Mouse (Mus musculus) intestine, embryonic 14.5 days (tissue): ENCODE results near the gene Gm10964. TPM values are rescaled to one million over a fixed set of nuclear protein-coding genes. Genes with fewer than 3 reads are reported as not detected.

Experiments
- ATAC-seq: fragments of 200-750 bp; cut with Nextera tagmentation; replicated peaks from 2 replicates; pipeline ENCODE4 v1.8.0; 2017; ENCODE audit warnings: low read depth, moderate number of reproducible peaks, moderate TSS enrichment, moderate library complexity; ENCODE audit not compliant: low FRiP score, low TSS enrichment
- DNase-seq: peaks from one replicate; pipeline ENCODE4 v3.0.0-alpha.2; 2018; ENCODE audit warnings: low spot score
- H3K27ac ChIP-seq: fragments of 300-500 bp; sonication (generic); 2 replicates; pipeline ENCODE4 v1.5.1; 2014; ENCODE audit warnings: low read depth, mild to moderate bottlenecking, control low read depth
- H3K27me3 ChIP-seq: fragments of 300-500 bp; sonication (generic); replicated peaks from 2 replicates; pipeline ENCODE4 v1.6.1; 2014; ENCODE audit warnings: low read length, control low read depth; ENCODE audit not compliant: control insufficient read depth, insufficient read depth
- H3K36me3 ChIP-seq: fragments of 300-500 bp; sonication (generic); 2 replicates; pipeline ENCODE4 v1.6.1; 2014; ENCODE audit warnings: low read length, control low read depth; ENCODE audit not compliant: control insufficient read depth, insufficient read depth
- H3K4me1 ChIP-seq: fragments of 300-500 bp; sonication (generic); replicated peaks from 2 replicates; pipeline ENCODE4 v1.6.1; 2014; ENCODE audit warnings: low read length, control low read depth, mixed read lengths; ENCODE audit not compliant: control insufficient read depth, insufficient read depth
- H3K4me2 ChIP-seq: fragments of 300-500 bp; sonication (generic); 2 replicates; pipeline ENCODE4 v1.6.1; 2014; ENCODE audit warnings: low read length
- H3K4me3 ChIP-seq: fragments of 300-500 bp; sonication (generic); 2 replicates; pipeline ENCODE4 v1.5.1; 2014; ENCODE audit warnings: low read depth, low read length, control low read depth, mixed read lengths
- H3K9ac ChIP-seq: fragments of 300-500 bp; sonication (generic); 2 replicates; pipeline ENCODE4 v1.6.1; 2014; ENCODE audit warnings: mild to moderate bottlenecking, low read length
- H3K9me3 ChIP-seq: fragments of 300-500 bp; sonication (generic); 2 replicates; pipeline ENCODE4 v1.6.1; 2016; ENCODE audit warnings: low read length, control low read depth; ENCODE audit not compliant: control insufficient read depth
- WGBS: fragments of 180-500 bp; shearing (Covaris S2); extraction: QIAGEN DNeasy Blood & Tissue Kit; methylation state at CpG from one replicate; pipeline ENCODE4 v1.1.7; 2014; 5-methylcytosine and 5-hydroxymethylcytosine counted together
- polyA plus RNA-seq: library from polyadenylated mRNA; unstranded; fragments of >200 nt; fragmentation: Nextera tagmentation; extraction: Ambion mirVana; gene quantifications from 2 replicates; pipeline ENCODE4 v1.2.1, GENCODE M21; 2014

Gm10964 gene
- polyA plus RNA-seq, 1 experiment from 2014 or later, result not detected

DNA sequence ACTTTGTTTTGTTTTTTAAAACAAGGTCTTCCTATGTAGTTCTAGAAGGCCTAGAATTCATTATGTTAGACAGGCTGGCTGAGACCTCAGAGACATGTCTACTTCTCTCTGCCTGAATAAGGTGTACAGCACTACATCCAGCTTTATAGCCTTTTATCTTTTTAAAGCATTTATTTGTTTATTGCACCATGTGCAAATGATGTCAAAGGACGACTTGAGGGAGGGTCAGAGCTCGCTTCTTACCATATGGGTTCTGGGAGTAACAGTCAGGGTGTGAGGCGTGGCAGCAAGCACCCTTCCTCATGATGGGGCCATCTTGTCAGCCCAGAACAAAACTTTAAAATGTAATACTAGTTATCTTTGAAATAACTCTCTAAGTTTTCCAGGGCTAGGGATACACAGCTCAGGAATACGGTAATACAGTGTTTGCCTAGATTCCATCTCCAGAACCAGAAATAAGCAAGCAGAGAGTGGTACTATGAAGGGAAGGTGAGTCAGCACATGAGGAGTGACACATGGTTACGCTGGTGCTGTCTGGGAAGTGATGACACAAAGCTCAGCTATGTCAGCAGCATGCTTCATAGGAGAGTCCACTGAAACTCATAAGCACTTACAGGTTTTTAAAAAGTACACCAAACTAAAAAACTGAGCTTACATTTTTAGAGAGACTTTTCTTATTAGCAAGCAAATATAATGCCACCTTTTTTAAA, 20.2 kb downstream of the Gm10964 start:
- H3K4me2 ChIP-seq, result no peak overlapping the region
- no peaks in the 10 kb centered on the region for H3K4me1 ChIP-seq
- no peak overlapping the region for H3K27ac ChIP-seq
- no peak overlapping the region for H3K4me3 ChIP-seq
- H3K9ac ChIP-seq, result no peak overlapping the region
- WGBS, result 75% methylated on average over 5 of the region's 5 CpGs
- no peak for DNase-seq
- H3K36me3 ChIP-seq, result peaks cover 91% of the 10 kb centered on the region
- H3K27me3 ChIP-seq, result no peaks in the 10 kb centered on the region
- H3K9me3 ChIP-seq, result no peaks in the 10 kb centered on the region
- no peak for ATAC-seq

DNA sequence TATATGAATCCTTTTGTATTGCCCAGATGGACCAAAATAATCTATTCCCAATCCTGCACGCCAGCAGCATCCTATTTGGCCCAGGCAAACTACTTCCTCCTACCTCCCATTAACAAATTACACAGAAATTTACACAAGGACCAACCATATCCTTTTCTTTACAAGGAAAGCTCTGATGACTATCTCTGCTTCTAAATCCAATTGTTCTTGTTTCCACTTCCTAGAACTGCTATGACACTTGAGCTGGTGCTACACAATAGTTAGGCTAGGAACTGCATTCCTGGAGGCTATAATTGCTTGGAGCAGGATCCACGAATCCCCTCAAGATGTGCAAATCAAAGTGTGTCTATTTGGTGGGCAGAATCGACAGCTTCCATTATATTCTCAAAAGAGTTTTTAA, 27.6 kb downstream of the Gm10964 start:
- Histone ChIP-seq H3K4me1 (no peaks in the 10 kb centered on the region; the same call in 1 of the 2 replicates), H3K4me2 (no peak overlapping the region), H3K27ac (no peak overlapping the region), H3K9ac (no peak overlapping the region), H3K27me3 (no peaks in the 10 kb centered on the region), H3K9me3 (no peaks in the 10 kb centered on the region), H3K4me3 (no peak overlapping the region), H3K36me3 (peaks cover 53% of the 10 kb centered on the region)
- DNase-seq (no peak), ATAC-seq (no peak)
- WGBS, result 79% methylated on average over 3 of the region's 3 CpGs

DNA sequence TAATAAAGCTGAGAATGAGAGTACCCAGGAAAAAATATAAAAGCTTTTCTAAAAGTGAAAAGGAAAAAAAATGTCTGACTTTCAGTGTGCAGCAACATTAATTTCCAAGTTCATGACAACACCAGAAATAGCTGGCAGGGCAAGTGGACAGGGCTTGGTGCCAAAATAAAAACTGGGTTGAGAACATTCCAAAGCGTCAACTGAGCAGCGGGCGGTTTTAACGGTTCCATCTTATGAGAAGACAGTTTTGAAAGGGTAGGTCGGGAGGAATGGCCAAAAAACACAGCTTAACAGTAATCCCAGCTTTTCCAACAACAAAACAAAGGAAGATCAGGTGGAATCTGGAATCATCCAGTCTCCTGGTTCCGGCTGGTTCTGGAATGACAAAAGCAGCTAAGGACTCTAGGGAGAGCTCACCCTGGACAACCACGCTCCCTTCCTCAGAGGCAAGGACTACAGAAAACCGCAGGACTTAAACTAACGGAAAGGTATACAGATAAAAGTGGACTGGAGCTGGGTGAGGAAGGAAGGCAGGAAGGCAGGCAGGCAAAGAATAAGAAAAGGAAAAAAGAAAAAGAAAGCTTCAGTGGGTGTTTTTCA, 32.5 kb downstream of the Gm10964 start:
- H3K4me1 ChIP-seq, result no peaks in the 10 kb centered on the region; the same call in 1 of the 2 replicates
- no peak for ATAC-seq
- H3K4me3 ChIP-seq, result no peak overlapping the region
- H3K9ac ChIP-seq, result no peak overlapping the region
- WGBS, result 69% methylated on average over 9 of the region's 9 CpGs
- H3K9me3 ChIP-seq, result no peaks in the 10 kb centered on the region
- no peak overlapping the region for H3K27ac ChIP-seq
- DNase-seq, result no peak
- H3K36me3 ChIP-seq, result peaks cover 37% of the 10 kb centered on the region
- no peaks in the 10 kb centered on the region for H3K27me3 ChIP-seq
- no peak overlapping the region for H3K4me2 ChIP-seq

DNA sequence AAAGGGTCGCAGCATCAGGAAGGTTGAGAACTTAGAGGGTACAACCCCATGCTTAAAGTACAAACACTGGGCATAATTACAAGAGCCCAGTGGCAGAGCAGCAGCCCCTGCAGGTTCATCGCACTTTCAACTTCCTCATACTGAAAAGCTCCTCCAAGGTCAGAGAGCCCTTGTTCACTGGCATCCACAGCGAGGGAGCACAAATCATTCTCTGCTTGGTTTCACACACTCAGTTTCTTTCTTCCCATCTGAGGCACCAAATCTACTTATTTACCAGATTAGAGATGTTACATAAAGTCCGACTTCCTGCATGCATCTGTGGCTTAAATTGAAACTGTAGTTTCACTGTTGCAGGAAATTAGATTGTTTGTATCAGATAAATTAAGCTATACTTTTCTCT, 33.7 kb downstream of the Gm10964 start:
- ATAC-seq, result no peak

DNA sequence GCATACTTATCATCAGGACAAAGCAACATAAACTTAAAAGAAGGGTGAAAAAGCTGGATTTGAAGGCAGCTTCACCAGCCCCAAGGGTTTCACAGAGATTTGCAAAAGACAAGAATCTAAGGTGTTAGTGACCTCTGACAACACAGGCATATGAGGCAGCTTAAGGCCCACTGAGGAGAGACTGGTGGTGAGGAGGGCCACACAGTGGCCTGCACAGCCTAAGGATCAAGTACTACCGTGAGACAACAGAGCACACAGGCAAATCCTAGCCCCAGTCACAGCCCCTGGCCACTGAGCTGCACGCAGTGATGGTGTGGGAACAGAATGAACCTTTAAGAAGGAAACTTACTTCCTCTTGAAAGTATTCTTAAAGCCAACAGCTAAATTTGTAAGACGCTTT, 34.3 kb downstream of the Gm10964 start:
- no peak for ATAC-seq
- Histone ChIP-seq H3K9me3 (no peaks in the 10 kb centered on the region), H3K4me3 (no peak overlapping the region), H3K36me3 (peaks cover 42% of the 10 kb centered on the region), H3K27me3 (no peaks in the 10 kb centered on the region), H3K27ac (no peak overlapping the region), H3K4me2 (no peak overlapping the region), H3K4me1 (no peaks in the 10 kb centered on the region; the same call in 1 of the 2 replicates), H3K9ac (no peak overlapping the region)
- 76% methylated on average over 3 of the region's 3 CpGs for WGBS
- no peak for DNase-seq

More for the DNA sequence above, 33.7 kb downstream of the Gm10964 start:
- H3K9me3 ChIP-seq, result no peaks in the 10 kb centered on the region
- H3K27me3 ChIP-seq, result no peaks in the 10 kb centered on the region
- no peak overlapping the region for H3K27ac ChIP-seq
- H3K4me2 ChIP-seq, result no peak overlapping the region
- no peaks in the 10 kb centered on the region; the same call in 1 of the 2 replicates for H3K4me1 ChIP-seq
- no peak for DNase-seq
- H3K9ac ChIP-seq, result no peak overlapping the region
- peaks cover 44% of the 10 kb centered on the region for H3K36me3 ChIP-seq
- WGBS, result 82% methylated on average over 4 of the region's 4 CpGs
- H3K4me3 ChIP-seq, result no peak overlapping the region

DNA sequence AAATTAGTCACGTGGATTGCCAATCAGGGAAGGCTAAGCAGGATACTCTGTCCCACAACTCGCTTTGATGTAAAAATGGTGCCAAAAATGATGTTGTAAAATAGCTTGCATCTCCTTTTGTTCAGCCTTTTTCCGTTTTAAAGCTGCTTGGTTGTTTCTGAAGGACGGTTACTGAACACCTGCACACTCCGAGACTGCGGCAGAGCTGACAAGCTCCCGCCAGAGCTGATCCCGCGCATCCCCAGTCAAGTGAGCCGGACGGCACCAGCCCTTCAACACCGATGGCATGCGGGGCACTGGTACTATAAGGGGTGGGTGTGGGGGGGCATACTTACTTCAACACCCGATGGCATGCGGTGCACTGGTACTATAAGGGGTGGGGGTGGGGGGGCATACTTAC, 34.8 kb downstream of the Gm10964 start:
- Histone ChIP-seq H3K27ac (no peak overlapping the region), H3K27me3 (no peaks in the 10 kb centered on the region), H3K9me3 (no peaks in the 10 kb centered on the region), H3K4me2 (no peak overlapping the region), H3K4me1 (no peaks in the 10 kb centered on the region; the same call in 1 of the 2 replicates), H3K36me3 (peaks cover 38% of the 10 kb centered on the region), H3K9ac (no peak overlapping the region), H3K4me3 (no peak overlapping the region)
- DNase-seq (no peak), ATAC-seq (no peak)
- WGBS, result 85% methylated on average over 15 of the region's 15 CpGs

DNA sequence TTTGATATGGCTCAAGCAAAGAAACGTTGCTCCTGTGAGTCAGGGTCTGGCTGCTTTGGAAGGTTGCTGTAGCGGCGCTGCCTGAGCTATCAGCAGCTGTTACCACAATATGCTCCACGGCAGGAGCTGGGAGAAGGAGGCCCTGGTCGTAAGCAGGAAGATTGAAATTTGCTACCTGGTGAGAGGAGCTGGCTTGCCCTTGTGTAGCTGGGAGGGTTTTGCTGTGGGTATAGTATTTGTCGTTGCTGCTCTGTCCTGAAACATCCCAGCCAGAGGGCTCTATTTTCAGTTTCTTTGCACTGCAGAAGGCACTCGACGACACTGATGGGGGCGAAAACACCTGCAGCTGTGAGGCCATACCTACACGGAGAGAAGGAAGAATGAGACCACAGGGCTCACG, 38.8 kb downstream of the Gm10964 start:
- no peaks in the 10 kb centered on the region for H3K27me3 ChIP-seq
- H3K4me3 ChIP-seq, result no peak overlapping the region
- no peaks in the 10 kb centered on the region for H3K4me1 ChIP-seq
- H3K9me3 ChIP-seq, result no peaks in the 10 kb centered on the region
- no peak overlapping the region for H3K4me2 ChIP-seq
- DNase-seq, result no peak
- no peak overlapping the region for H3K27ac ChIP-seq
- no peak for ATAC-seq
- peaks cover 23% of the 10 kb centered on the region for H3K36me3 ChIP-seq
- 90% methylated on average over 11 of the region's 11 CpGs for WGBS
- no peak overlapping the region for H3K9ac ChIP-seq

DNA sequence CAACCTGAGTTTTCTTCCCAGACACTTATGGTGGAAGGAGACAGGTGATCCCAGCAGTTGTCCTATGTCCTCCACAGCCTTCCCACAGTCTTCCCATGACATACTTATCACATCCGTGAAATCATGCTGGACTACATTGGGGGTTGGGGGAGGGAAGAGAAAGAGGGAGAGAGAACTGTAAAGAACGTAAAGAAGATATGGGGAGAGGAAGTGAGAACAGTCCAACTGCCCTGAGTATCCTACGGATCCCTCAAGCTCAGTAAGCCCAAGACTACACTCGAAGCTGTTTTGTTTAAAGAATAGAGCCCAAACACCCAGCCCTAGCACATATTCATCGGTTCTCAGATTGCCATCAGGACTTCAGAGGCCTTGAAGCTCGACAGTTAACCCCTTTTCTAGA, 39.5 kb downstream of the Gm10964 start:
- ATAC-seq (no peak), DNase-seq (no peak)
- no peak overlapping the region for H3K4me2 ChIP-seq
- peaks cover 21% of the 10 kb centered on the region for H3K36me3 ChIP-seq
- H3K9ac ChIP-seq, result no peak overlapping the region
- H3K27ac ChIP-seq, result no peak overlapping the region
- 81% methylated on average over 6 of the region's 6 CpGs for WGBS
- no peaks in the 10 kb centered on the region for H3K27me3 ChIP-seq
- H3K4me3 ChIP-seq, result no peak overlapping the region
- peaks cover 3% of the 10 kb centered on the region; the same call in 1 of the 2 replicates for H3K4me1 ChIP-seq
- H3K9me3 ChIP-seq, result no peaks in the 10 kb centered on the region

DNA sequence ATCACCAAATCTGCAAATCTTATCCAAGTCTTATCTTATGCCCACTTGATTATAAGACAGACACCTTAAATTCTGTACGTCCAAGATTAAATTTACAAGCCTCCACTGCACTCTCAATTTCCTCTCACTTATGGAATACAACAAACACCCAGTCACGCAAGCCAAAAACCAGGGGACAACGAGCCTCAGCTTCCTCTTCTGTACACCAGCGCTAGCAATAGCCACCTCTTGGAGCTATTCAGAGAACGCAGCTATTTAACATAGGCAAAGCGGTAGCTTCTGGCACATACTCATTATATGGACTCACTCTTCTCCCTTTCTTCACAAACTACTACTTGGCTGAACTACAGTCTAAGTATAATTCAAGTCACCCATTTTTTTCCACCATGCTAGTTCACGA, 40.0 kb downstream of the Gm10964 start:
- 89% methylated on average over 7 of the region's 7 CpGs for WGBS
- Histone ChIP-seq H3K9ac (no peak overlapping the region), H3K4me2 (no peak overlapping the region), H3K27me3 (no peaks in the 10 kb centered on the region), H3K9me3 (no peaks in the 10 kb centered on the region), H3K4me1 (peaks cover 4% of the 10 kb centered on the region; the same call in 1 of the 2 replicates), H3K27ac (no peak overlapping the region), H3K36me3 (peaks cover 21% of the 10 kb centered on the region), H3K4me3 (no peak overlapping the region)
- ATAC-seq (no peak), DNase-seq (no peak)
